Mouse (Mus musculus) intestine, postnatal 0 days (tissue): ENCODE results near the gene Sarm1. TPM values are rescaled to one million over a fixed set of nuclear protein-coding genes. Genes with fewer than 3 reads are reported as not detected.

ENCODE experiments used
- ATAC-seq: fragments of 200-750 bp; cut with Nextera tagmentation; 2 replicates; pipeline ENCODE4 v1.8.0; 2017; ENCODE audit warnings: mild to moderate bottlenecking, moderate TSS enrichment, moderate library complexity
- H3K27ac ChIP-seq: fragments of 300-500 bp; sonication (generic); 2 replicates; pipeline ENCODE4 v1.5.1; 2014; ENCODE audit warnings: mild to moderate bottlenecking, low read depth, low read length, moderate library complexity
- H3K27me3 ChIP-seq: fragments of 300-500 bp; sonication (generic); replicated peaks from 2 replicates; pipeline ENCODE4 v1.6.1; 2014; ENCODE audit warnings: low read length, mixed read lengths; ENCODE audit not compliant: control insufficient read depth, insufficient read depth
- H3K36me3 ChIP-seq: fragments of 300-500 bp; sonication (generic); 2 replicates; pipeline ENCODE4 v1.6.1; 2014; ENCODE audit warnings: mild to moderate bottlenecking, moderate library complexity; ENCODE audit not compliant: control insufficient read depth, insufficient read depth
- H3K4me1 ChIP-seq: fragments of 300-500 bp; sonication (generic); replicated peaks from 2 replicates; pipeline ENCODE4 v1.6.1; 2014; ENCODE audit warnings: antibody characterized with exemption, low read length, mixed read lengths; ENCODE audit not compliant: control insufficient read depth, insufficient read depth
- H3K4me2 ChIP-seq: fragments of 300-500 bp; sonication (generic); replicated peaks from 2 replicates; pipeline ENCODE4 v1.6.1; 2014; ENCODE audit warnings: low read depth, mild to moderate bottlenecking, moderate library complexity
- H3K4me3 ChIP-seq: fragments of 300-500 bp; sonication (generic); 2 replicates; pipeline ENCODE4 v1.5.1; 2014; ENCODE audit warnings: low read depth, low read length
- H3K9ac ChIP-seq: fragments of 300-500 bp; sonication (generic); 2 replicates; pipeline ENCODE4 v1.6.1; 2014; ENCODE audit warnings: mild to moderate bottlenecking, low read depth, low read length
- H3K9me3 ChIP-seq: fragments of 300-500 bp; sonication (generic); 2 replicates; pipeline ENCODE4 v1.6.1; 2016; ENCODE audit warnings: mixed run types; ENCODE audit not compliant: control insufficient read depth
- CTCF ChIP-seq: sonication (generic); IDR thresholded peaks from 2 replicates; pipeline ENCODE4 v1.5.1; 2016; ENCODE audit warnings: low read depth, mild to moderate bottlenecking, control low read depth, antibody characterized with exemption, moderate library complexity
- WGBS: fragments of 180-500 bp; shearing (Covaris S2); extraction: QIAGEN DNeasy Blood & Tissue Kit; methylation state at CpG from one replicate; pipeline ENCODE4 v1.1.7; 2014; 5-methylcytosine and 5-hydroxymethylcytosine counted together
- polyA plus RNA-seq: library from polyadenylated mRNA; unstranded; fragments of >200 nt; fragmentation: Nextera tagmentation; extraction: Ambion mirVana; gene quantifications from 2 replicates; pipeline ENCODE4 v1.2.1, GENCODE M21; 2015

The Sarm1 gene
- polyA plus RNA-seq, 1 experiment from 2014 or later, result 0.94 TPM

DNA sequence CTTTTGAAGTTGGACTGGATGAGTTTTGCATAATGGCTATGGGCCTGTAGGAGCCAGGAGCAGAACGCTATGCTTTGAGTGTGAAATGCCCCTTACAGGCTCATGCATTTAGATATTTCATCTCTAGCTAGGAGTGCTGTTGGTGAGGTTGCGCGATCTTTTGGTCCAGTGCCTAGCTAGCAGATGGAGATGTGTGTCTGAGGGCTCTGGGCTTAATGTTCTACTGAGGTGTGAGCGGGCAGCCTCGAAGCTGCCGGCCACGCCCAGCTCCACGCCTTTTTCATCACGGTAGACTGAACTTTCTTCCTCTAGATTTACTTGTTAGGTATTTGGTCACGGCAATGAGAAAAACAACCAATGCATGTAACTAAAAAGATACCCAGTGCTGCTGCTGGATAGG is 66.4 kb downstream of the Sarm1 start:
- Histone ChIP-seq H3K9me3 (no peaks in the 10 kb centered on the region), H3K4me3 (no peak overlapping the region), H3K27me3 (no peaks in the 10 kb centered on the region), H3K4me2 (no peak overlapping the region), H3K9ac (no peak overlapping the region), H3K36me3 (no peaks in the 10 kb centered on the region), H3K27ac (peak overlapping the region; percentile 77), H3K4me1 (peaks cover 9% of the 10 kb centered on the region; the same call in 1 of the 2 replicates)
- no peak for ATAC-seq
- TF ChIP-seq CTCF, result no peak
- 42% methylated on average over 10 of the region's 10 CpGs for WGBS

DNA sequence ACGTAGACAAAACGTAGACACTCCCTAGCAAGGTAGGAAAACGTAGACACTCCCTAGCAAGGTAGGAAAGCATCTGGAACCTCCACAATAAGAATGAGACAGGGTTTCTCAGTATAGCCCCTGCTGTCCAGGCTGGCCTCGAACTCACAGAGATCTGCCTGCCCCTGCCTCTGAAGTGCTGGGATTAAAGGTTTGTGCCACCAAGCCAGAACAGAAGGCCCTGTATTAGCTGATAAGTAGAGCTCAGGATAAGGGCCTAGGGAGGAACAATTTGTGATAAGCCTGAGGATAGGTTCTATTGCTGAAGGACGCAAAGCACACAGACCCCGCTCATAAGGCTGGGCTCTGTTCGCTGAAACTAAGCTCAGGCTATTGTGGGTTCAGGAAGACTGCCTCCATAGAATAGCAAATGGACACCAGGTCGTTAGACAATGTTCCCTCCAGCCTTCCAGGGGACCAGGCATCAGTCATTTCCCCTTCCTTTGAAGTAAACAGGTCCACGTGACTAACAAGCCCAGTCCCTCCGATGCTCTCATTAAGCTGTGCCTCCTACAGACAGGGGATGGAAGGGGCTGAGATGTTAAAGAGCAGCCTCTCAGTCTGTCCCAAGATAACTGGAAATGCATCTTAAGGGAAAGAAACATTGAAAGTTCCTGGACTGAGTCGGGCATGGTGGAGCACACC is 67.2 kb downstream of the Sarm1 start:
- H3K9ac ChIP-seq, result no peak overlapping the region
- WGBS, result 46% methylated on average over 11 of the region's 11 CpGs
- peak overlapping the region; percentile 77 for H3K27ac ChIP-seq
- no peaks in the 10 kb centered on the region for H3K9me3 ChIP-seq
- no peak for ATAC-seq
- H3K4me2 ChIP-seq, result no peak overlapping the region
- no peak overlapping the region for H3K4me3 ChIP-seq
- 0 out of 2 replicates have a peak, but pooled peaks cover 4% of the 10 kb centered on the region for H3K4me1 ChIP-seq
- no peaks in the 10 kb centered on the region for H3K36me3 ChIP-seq
- H3K27me3 ChIP-seq, result no peaks in the 10 kb centered on the region
- TF ChIP-seq CTCF, result no peak

DNA sequence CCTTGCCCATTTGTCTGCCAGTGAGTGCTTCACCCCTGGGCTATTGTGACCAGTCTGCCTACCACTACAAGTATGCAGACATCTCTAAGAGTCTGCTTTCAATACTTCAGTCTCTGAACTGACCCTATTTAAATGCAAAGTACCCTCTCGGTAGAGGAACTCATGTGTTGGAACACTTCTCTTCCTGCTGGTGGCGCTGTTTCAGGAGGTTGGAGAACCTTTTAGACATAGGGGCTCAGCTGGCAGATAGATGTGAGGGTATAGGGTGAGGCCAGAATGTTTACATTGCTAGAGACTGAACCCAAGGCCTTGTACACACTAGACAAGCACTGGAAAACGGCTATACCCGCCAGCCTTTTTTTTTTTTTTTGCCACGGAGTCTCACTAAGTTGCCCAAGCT is 69.2 kb downstream of the Sarm1 start:
- no peak for ATAC-seq
- Histone ChIP-seq H3K9me3 (no peaks in the 10 kb centered on the region), H3K36me3 (no peaks in the 10 kb centered on the region), H3K27me3 (no peaks in the 10 kb centered on the region), H3K4me1 (no peaks in the 10 kb centered on the region), H3K4me2 (no peak overlapping the region), H3K4me3 (no peak overlapping the region), H3K9ac (no peak overlapping the region), H3K27ac (peak overlapping the region; percentile 66; the same call in 1 of the 2 replicates)
- 74% methylated on average over 5 of the region's 5 CpGs for WGBS
- 0 out of 2 replicates have a peak, but pooled peaks have one; percentile 18 for TF ChIP-seq CTCF

DNA sequence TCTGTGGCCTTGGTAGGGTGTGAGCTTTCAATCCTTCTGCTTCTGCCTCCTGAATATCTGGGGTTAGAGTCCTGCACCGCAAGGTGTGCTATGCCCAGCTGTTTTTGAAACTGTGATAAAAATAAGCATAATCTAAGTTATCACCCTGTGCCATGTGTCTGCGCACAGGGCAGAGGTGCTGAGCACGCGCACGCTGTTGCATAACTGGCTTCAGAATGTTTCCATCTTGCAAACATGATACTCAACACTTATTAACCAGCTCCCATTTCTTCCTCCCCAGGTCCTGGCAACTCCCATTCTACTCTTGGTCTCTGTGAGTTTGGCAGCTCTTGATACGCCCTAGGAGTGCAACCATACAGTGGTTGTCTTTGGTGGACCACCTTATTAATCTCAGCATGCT is 69.9 kb downstream of the Sarm1 start:
- Histone ChIP-seq H3K27ac (peak overlapping the region; percentile 66), H3K27me3 (no peaks in the 10 kb centered on the region), H3K9ac (no peak overlapping the region), H3K9me3 (no peaks in the 10 kb centered on the region), H3K4me2 (no peak overlapping the region), H3K36me3 (no peaks in the 10 kb centered on the region), H3K4me1 (no peaks in the 10 kb centered on the region), H3K4me3 (no peak overlapping the region)
- ATAC-seq, result peak; percentile 75
- no peak for TF ChIP-seq CTCF
- WGBS, result 56% methylated on average over 6 of the region's 6 CpGs

DNA sequence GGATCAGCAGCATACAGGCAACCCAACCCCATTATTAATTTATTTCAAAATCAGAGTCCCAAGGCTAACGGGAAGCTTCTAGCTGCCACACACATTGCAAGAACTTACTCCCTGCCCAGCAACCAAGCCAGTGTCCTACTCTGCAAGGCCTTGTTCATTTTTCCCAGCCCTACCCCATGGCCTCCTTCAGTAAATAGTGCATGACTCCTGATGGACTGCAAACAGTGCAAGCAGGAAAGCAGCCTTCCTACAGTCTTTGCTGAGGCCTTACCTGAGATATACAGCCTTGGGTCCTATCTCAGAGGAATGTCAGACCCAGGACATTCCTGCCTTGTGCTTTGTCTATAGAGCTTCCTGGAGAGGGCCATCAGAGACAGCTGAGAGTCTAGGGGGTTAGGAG is 72.0 kb downstream of the Sarm1 start:
- Histone ChIP-seq H3K27ac (no peak overlapping the region), H3K9ac (no peak overlapping the region), H3K4me1 (no peaks in the 10 kb centered on the region), H3K9me3 (no peaks in the 10 kb centered on the region), H3K4me3 (no peak overlapping the region), H3K36me3 (no peaks in the 10 kb centered on the region), H3K27me3 (no peaks in the 10 kb centered on the region), H3K4me2 (no peak overlapping the region)
- 55% methylated on average over 1 of the region's 1 CpGs for WGBS
- no peak for ATAC-seq
- TF ChIP-seq CTCF, result no peak

DNA sequence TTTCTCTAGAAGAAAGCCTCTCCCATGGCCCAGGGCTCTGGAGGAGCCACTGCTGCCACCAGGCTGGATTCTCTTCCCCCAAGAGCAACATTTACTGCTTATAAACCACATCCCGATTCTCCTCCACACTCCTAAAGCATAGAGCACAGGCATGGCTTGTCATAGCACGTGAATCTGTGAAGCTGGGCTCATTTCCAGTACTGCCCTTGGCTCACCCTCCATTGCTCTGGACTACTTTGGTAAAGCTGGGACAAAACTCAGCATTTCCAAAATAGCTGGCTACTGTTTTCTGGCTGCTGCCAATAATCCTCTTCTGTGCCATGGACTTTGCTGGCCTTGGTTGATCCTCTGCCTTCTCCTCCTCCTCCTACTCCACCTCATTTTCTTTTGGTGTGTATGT is 73.2 kb downstream of the Sarm1 start:
- no peak for TF ChIP-seq CTCF
- H3K27ac ChIP-seq, result no peak overlapping the region
- no peaks in the 10 kb centered on the region for H3K27me3 ChIP-seq
- no peaks in the 10 kb centered on the region for H3K9me3 ChIP-seq
- no peak for ATAC-seq
- H3K4me2 ChIP-seq, result no peak overlapping the region
- no peak overlapping the region for H3K4me3 ChIP-seq
- H3K9ac ChIP-seq, result no peak overlapping the region
- H3K36me3 ChIP-seq, result no peaks in the 10 kb centered on the region
- no peaks in the 10 kb centered on the region for H3K4me1 ChIP-seq
- 72% methylated on average over 2 of the region's 2 CpGs for whole genome bisulfite sequencing

Other genes starting within 250 kb of the Sarm1 start
- gene 2610507B11Rik, start 236.0 kb downstream of the Sarm1 start, polyA plus RNA-seq, result 49.9 and 54.9 TPM in 2 replicates
- 0.07 TPM in 1 of 2 replicates, not detected in the other for gene BC030499, start 206.9 kb downstream of the Sarm1 start, polyA plus RNA-seq
- gene Spag5, start 196.2 kb downstream of the Sarm1 start, polyA plus RNA-seq, result 4.5 and 4.6 TPM in 2 replicates
- 9.3 and 9.4 TPM in 2 replicates for gene Aldoc, start 174.8 kb downstream of the Sarm1 start, polyA plus RNA-seq
- gene Pigs, start 169.3 kb downstream of the Sarm1 start, polyA plus RNA-seq, result 58.6 and 60.8 TPM in 2 replicates
- gene Unc119, start 154.3 kb downstream of the Sarm1 start, polyA plus RNA-seq, result 26.9 and 28.4 TPM in 2 replicates
- gene Foxn1, start 111.2 kb downstream of the Sarm1 start, polyA plus RNA-seq, result not detected in 2 replicates
- 31.4 and 36.6 TPM in 2 replicates for gene Slc13a2, start 75.5 kb downstream of the Sarm1 start, polyA plus RNA-seq
- 68.7 and 71.6 TPM in 2 replicates for gene Slc46a1, start 32.1 kb downstream of the Sarm1 start, polyA plus RNA-seq
- 0.85 and 1.2 TPM in 2 replicates for gene Vtn, start 1.3 kb upstream of the Sarm1 start, polyA plus RNA-seq
- gene Sebox, start 5.7 kb upstream of the Sarm1 start, polyA plus RNA-seq, result not detected in 2 replicates
- 49.2 and 51.2 TPM in 2 replicates for gene Tmem199, start 14.4 kb upstream of the Sarm1 start, polyA plus RNA-seq
- gene Poldip2, start 14.4 kb upstream of the Sarm1 start, polyA plus RNA-seq, result 65.8 and 67.1 TPM in 2 replicates
- 64.7 and 71.5 TPM in 2 replicates for gene Tnfaip1, start 38.6 kb upstream of the Sarm1 start, polyA plus RNA-seq
- 221 and 222 TPM in 2 replicates for gene Ift20, start 38.6 kb upstream of the Sarm1 start, polyA plus RNA-seq
- gene Tmem97, start 53.0 kb upstream of the Sarm1 start, polyA plus RNA-seq, result 83.9 and 86.9 TPM in 2 replicates
- gene Nlk, start 199.6 kb upstream of the Sarm1 start, polyA plus RNA-seq, result 14.2 and 15.7 TPM in 2 replicates